Mouse (Mus musculus) G1E (cell line): ENCODE results near the gene Gm13271.

ENCODE experiments used
- CTCF ChIP-seq: IDR thresholded peaks from 2 replicates; pipeline ENCODE4 v1.5.1; 2012; ENCODE audit warnings: low read depth, low read length, inconsistent platforms, mixed read lengths
- GATA1 ChIP-seq: IDR thresholded peaks from 2 replicates; pipeline ENCODE4 v1.6.1; 2012; ENCODE audit warnings: borderline replicate concordance, low read length, inconsistent platforms, mixed read lengths
- GATA2 ChIP-seq: IDR thresholded peaks from 2 replicates; pipeline ENCODE4 v1.6.1; 2012; ENCODE audit warnings: low read depth, low read length, inconsistent platforms, borderline replicate concordance

DNA sequence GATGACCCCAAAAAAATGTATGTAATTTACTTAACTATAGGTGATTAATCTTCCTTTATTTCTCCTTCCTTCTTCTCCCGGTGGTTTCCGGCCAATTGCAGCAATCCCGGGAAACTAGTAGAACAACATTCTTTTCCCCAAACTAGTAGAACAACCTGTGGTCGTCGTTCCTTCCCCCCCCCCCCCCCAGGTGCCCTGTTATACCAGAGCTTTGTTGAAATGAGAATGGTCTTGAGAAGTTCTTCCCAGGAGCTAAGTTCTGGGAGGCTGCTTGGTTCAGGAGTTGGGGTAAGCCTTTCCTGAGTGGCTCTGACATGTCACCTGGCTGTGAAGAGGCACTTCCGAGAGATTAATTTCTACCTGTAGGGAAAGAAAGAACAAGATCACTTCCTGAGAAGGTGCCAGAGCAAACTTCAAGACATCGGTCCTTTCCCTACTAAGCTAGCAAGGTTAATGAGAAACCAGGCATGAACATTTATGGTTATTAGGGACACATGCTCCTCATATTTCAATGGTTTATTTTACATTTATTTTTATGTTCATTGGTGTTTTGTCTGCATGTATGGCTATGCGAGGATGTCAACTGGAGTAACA is 31.1 kb upstream of the Gm13271 start:
- TF ChIP-seq GATA2 (no peak), CTCF (no peak), GATA1 (no peak)
